Mouse (Mus musculus) heart, embryonic 14.5 days (tissue): Measurements from ENCODE around the gene Canx. TPM values are rescaled to one million over a fixed set of nuclear protein-coding genes. Genes with fewer than 3 reads are reported as not detected.

ENCODE experiments used
- ATAC-seq: fragments of 200-750 bp; cut with Nextera tagmentation; 2 replicates; pipeline ENCODE4 v1.8.0; 2017; ENCODE audit warnings: low read depth, moderate TSS enrichment; ENCODE audit not compliant: insufficient number of reproducible peaks, insufficient read depth, low FRiP score
- H3K27ac ChIP-seq, 2 experiments: fragments of 200-500 bp in 1 of 2; fragments of 300-500 bp in 1 of 2; sonication (generic) in 1 of 2; replicated peaks in 1 of 2; 2 replicates each; pipeline ENCODE4 v1.5.1; 2012 to 2014; ENCODE audit warnings: low read depth in 2 of 2, low read length in 2 of 2, control low read depth in 1 of 2, mild to moderate bottlenecking in 1 of 2, mixed read lengths in 1 of 2; ENCODE audit not compliant: control insufficient read depth in 1 of 2, insufficient read depth in 1 of 2
- H3K27me3 ChIP-seq: fragments of 300-500 bp; sonication (generic); 2 replicates; pipeline ENCODE4 v1.6.1; 2014; ENCODE audit warnings: mild to moderate bottlenecking, low read length, control low read depth; ENCODE audit not compliant: control insufficient read depth, insufficient read depth
- H3K36me3 ChIP-seq: fragments of 300-500 bp; sonication (generic); 2 replicates; pipeline ENCODE4 v1.6.1; 2014; ENCODE audit warnings: mild to moderate bottlenecking, control low read depth, low read length, mixed read lengths; ENCODE audit not compliant: control insufficient read depth, insufficient read depth
- H3K4me1 ChIP-seq, 2 experiments: fragments of 200-500 bp in 1 of 2; fragments of 300-500 bp in 1 of 2; sonication (generic) in 1 of 2; 2 replicates each; pipeline ENCODE4 v1.6.1; 2012 to 2014; ENCODE audit warnings: low read length in 2 of 2, control low read depth in 1 of 2, mixed read lengths in 1 of 2; ENCODE audit not compliant: control insufficient read depth in 2 of 2, insufficient read depth in 2 of 2
- H3K4me2 ChIP-seq: fragments of 300-500 bp; sonication (generic); 2 replicates; pipeline ENCODE4 v1.6.1; 2014; ENCODE audit warnings: mild to moderate bottlenecking, low read length
- H3K4me3 ChIP-seq, 2 experiments: fragments of 200-500 bp in 1 of 2; fragments of 300-500 bp in 1 of 2; sonication (generic) in 1 of 2; 2 replicates each; pipeline ENCODE4 v1.5.1; 2012 to 2014; ENCODE audit warnings: low read length in 2 of 2, mild to moderate bottlenecking in 2 of 2, control low read depth in 1 of 2, low read depth in 1 of 2, moderate library complexity in 1 of 2; ENCODE audit not compliant: control insufficient read depth in 1 of 2, insufficient read depth in 1 of 2
- H3K9ac ChIP-seq: fragments of 300-500 bp; sonication (generic); 2 replicates; pipeline ENCODE4 v1.6.1; 2014; ENCODE audit warnings: mild to moderate bottlenecking, low read length
- H3K9me3 ChIP-seq: fragments of 300-500 bp; sonication (generic); 2 replicates; pipeline ENCODE4 v1.6.1; 2016; ENCODE audit warnings: low read length, control low read depth; ENCODE audit not compliant: control insufficient read depth
- WGBS: fragments of 180-500 bp; shearing (Covaris S2); extraction: QIAGEN DNeasy Blood & Tissue Kit; methylation state at CpG from one replicate; pipeline ENCODE4 v1.1.7; 2014; 5-methylcytosine and 5-hydroxymethylcytosine counted together
- polyA plus RNA-seq: library from polyadenylated mRNA; unstranded; fragments of >200 nt; fragmentation: Nextera tagmentation; extraction: Ambion mirVana; gene quantifications from 2 replicates; pipeline ENCODE4 v1.2.1, GENCODE M21; 2014

Gene Canx
- polyA plus RNA-seq, 1 experiment from 2014 or later: 211 TPM

- Histone ChIP-seq H3K9ac (no peak overlapping the region), H3K4me1 (no peaks in the 10 kb centered on the region), H3K27me3 (peaks cover 3% of the 10 kb centered on the region; the same call in 1 of the 2 replicates), H3K4me3 (no peak overlapping the region), H3K36me3 (no peaks in the 10 kb centered on the region), H3K9me3 (no peaks in the 10 kb centered on the region), H3K4me2 (no peak overlapping the region), H3K27ac (no peak overlapping the region)
- 69% methylated on average over 3 of the region's 3 CpGs for WGBS
- no peak for ATAC-seq
Observed at GRCm38 (mm10) chr11:50354851-50355250, 29.4 kb upstream of the Canx start.

- Histone ChIP-seq H3K4me2 (no peak within 1 kb of the TSS), H3K36me3 (no peaks in the 10 kb centered on the region), H3K4me1 (no peaks in the 10 kb centered on the region), H3K27me3 (peaks cover 3% of the 10 kb centered on the region; the same call in 1 of the 2 replicates), H3K27ac (no peak within 1 kb of the TSS), H3K9me3 (no peaks in the 10 kb centered on the region), H3K4me3 (no peak within 1 kb of the TSS), H3K9ac (no peak within 1 kb of the TSS)
- no peak for ATAC-seq
Observed at GRCm38 (mm10) chr11:50354162-50354561, 28.7 kb upstream of the Canx start, which contains the start of gene Cby3. Gene Cby3 (plus strand): TSS chr11:50354462.

- H3K9ac ChIP-seq: no peak overlapping the region
- no peak for ATAC-seq
- WGBS: 75% methylated on average over 2 of the region's 2 CpGs
Observed at GRCm38 (mm10) chr11:50352177-50352576, 26.7 kb upstream of the Canx start.

GRCm38 (mm10) chr11:50346256-50347032 is 21.0 kb upstream of the Canx start:
- no peaks in the 10 kb centered on the region for H3K27me3 ChIP-seq
- no peaks in the 10 kb centered on the region for H3K9me3 ChIP-seq
- H3K4me1 ChIP-seq: no peaks in the 10 kb centered on the region
- no peak for ATAC-seq
- H3K4me2 ChIP-seq: no peak overlapping the region
- H3K9ac ChIP-seq: no peak overlapping the region
- no peak overlapping the region for H3K4me3 ChIP-seq
- WGBS: 88% methylated on average over 9 of the region's 9 CpGs
- no peak overlapping the region for H3K27ac ChIP-seq
- H3K36me3 ChIP-seq: no peaks in the 10 kb centered on the region

More at GRCm38 (mm10) chr11:50352177-50352576, 26.7 kb upstream of the Canx start:
- Histone ChIP-seq H3K27me3 (no peaks in the 10 kb centered on the region), H3K27ac (no peak overlapping the region), H3K4me2 (no peak overlapping the region), H3K9me3 (no peaks in the 10 kb centered on the region), H3K4me1 (no peaks in the 10 kb centered on the region), H3K4me3 (no peak overlapping the region), H3K36me3 (no peaks in the 10 kb centered on the region)

DNA sequence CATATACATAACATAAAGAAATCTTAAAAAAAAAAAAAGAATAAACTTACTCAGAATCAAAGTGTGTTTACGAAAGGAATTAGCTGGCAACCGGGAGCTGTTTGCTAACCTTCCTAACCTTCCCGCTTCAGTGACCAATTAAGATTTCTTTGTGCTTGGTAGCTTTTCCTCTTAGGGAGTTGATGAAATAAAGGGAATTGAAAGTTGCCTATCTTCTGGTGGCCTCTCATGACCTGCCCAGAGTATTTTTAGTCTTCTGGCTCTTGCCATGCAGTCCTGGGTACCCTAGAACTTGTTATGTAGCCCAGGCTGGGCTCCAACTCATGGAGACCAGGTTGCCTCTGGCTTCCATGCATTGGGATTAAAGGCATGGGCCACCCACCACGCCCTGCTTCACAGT is 20.0 kb upstream of the Canx start:
- no peaks in the 10 kb centered on the region for H3K27me3 ChIP-seq
- no peaks in the 10 kb centered on the region for H3K4me1 ChIP-seq
- ATAC-seq: no peak
- no peak overlapping the region for H3K4me3 ChIP-seq
- H3K27ac ChIP-seq: no peak overlapping the region
- H3K36me3 ChIP-seq: no peaks in the 10 kb centered on the region
- H3K9ac ChIP-seq: no peak overlapping the region
- WGBS: 78% methylated on average over 4 of the region's 4 CpGs
- H3K9me3 ChIP-seq: no peaks in the 10 kb centered on the region
- no peak overlapping the region for H3K4me2 ChIP-seq

DNA sequence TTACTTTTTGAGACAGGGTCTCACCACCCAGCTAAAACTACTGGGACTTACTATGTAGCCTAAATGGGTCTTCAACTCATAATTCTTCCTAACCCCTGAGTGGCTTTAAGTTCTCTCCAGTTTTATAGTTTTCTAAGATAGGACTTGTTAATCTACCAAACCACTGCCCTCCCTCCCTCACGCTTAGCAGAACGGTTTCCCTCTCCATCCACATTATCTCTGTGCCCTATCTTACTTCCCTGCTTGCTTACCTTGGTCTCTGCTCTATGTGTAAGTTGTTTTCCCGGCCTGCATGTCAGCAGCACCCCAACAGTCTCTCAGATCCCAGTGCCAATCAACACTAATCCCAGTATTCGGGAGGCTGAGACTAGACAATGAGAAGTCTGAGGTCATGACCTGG is 11.4 kb upstream of the Canx start:
- 57% methylated on average over 4 of the region's 4 CpGs for WGBS
- Histone ChIP-seq H3K36me3 (no peaks in the 10 kb centered on the region), H3K27me3 (no peaks in the 10 kb centered on the region), H3K9ac (no peak overlapping the region), H3K27ac (no peak overlapping the region), H3K9me3 (no peaks in the 10 kb centered on the region), H3K4me1 (peaks cover 0 to 2% of the 10 kb centered on the region in 2 experiments; a peak in 1 of 4 replicates), H3K4me2 (no peak overlapping the region), H3K4me3 (no peak overlapping the region)
- no peak for ATAC-seq

DNA sequence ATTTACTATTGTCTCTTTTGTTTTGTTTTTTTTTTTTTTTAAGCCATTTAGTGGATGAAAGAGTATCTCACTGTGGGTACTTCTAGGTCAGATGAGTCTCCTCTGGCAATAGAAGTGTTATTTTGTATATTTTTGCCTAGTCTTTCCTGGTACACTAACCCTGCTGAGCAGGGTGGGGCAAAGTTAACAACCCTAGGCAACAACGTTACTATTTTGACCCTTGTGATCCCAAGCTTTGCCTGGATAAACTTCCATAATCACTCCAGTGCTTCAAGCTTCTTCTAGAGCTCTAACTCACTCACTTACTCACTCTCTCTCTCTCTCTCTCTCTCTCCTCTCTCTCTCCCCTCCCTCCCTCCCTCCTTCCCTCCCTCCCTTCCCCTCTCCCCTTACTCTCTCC is 10.7 kb upstream of the Canx start:
- no peak overlapping the region for H3K9ac ChIP-seq
- 50% methylated on average over 1 of the region's 1 CpGs for WGBS
- no peak overlapping the region for H3K4me2 ChIP-seq
- ATAC-seq: no peak
- H3K27ac ChIP-seq: no peak overlapping the region
- H3K4me1 ChIP-seq: peaks cover 0 to 2% of the 10 kb centered on the region in 2 experiments; a peak in 1 of 4 replicates
- H3K4me3 ChIP-seq: no peak overlapping the region
- no peaks in the 10 kb centered on the region for H3K36me3 ChIP-seq
- no peaks in the 10 kb centered on the region for H3K9me3 ChIP-seq
- no peaks in the 10 kb centered on the region for H3K27me3 ChIP-seq

DNA sequence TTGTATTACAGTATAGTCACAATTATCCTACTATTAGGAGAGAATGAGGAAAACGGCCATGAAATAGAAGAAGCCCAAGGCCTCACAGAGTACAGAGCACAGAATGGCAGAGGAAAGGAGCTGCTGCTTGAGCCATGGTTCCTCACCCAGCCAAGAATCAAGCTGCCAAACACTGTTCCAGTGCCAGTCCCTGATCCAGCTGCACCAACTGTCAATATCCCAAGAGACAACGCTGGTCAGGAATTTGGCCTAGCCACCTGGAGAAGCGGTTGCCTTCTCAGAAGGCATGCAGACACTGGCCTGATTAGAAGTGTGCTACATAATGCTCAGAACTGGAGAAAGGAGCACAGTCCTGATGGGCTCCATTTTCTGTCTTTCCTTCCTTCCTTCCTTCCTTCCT is 7.7 kb upstream of the Canx start:
- no peaks in the 10 kb centered on the region for H3K36me3 ChIP-seq
- H3K9me3 ChIP-seq: no peaks in the 10 kb centered on the region
- WGBS: 78% methylated on average over 3 of the region's 3 CpGs
- no peak overlapping the region for H3K4me3 ChIP-seq
- H3K4me1 ChIP-seq: peaks cover 0 to 2% of the 10 kb centered on the region in 2 experiments; a peak in 1 of 4 replicates
- no peak overlapping the region for H3K9ac ChIP-seq
- no peaks in the 10 kb centered on the region for H3K27me3 ChIP-seq
- ATAC-seq: no peak
- no peak overlapping the region for H3K27ac ChIP-seq
- no peak overlapping the region for H3K4me2 ChIP-seq
